Mouse (Mus musculus): ENCODE results near the gene Dnajc1. TPM values are rescaled to one million over a fixed set of nuclear protein-coding genes. Genes with fewer than 3 reads are reported as not detected.

Dnajc1 gene
- polyA plus RNA-seq, 1 experiment from 2014 or later = 32.9 TPM

DNA sequence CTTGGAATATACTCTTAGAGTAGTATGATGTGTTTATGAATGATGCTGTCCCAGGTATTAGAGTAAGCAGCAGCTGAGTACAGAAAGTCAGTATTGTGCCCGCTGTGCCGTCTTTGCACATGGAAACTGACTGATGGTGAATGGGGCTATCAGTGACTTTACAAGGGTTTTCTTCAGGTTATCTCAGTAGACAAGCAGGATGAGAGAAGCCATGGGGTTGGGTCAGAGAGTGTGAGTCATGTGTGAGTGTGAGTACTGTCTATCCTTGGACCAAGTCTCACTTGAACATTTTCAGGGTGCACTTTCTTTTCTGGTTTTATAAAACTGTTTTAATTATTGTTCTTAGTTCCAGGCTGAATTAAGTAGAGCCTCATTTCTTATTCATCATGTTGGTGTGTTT, 204.3 kb downstream of the Dnajc1 start:
- Histone ChIP-seq H3K4me2 (ENCODE audit: low read depth, low read length) (no peak overlapping the region), H3K27me3 (ENCODE audit: control insufficient read depth, insufficient read depth, low read depth, low read length) (no peaks in the 10 kb centered on the region), H3K9ac (ENCODE audit: low read length) (no peak overlapping the region), H3K27ac (ENCODE audit: low read length) (no peak overlapping the region), H3K4me1 (replicated peaks; ENCODE audit: control insufficient read depth, insufficient read depth, low read length) (no peaks in the 10 kb centered on the region), H3K9me3 (ENCODE audit: control insufficient read depth, low read length) (no peaks in the 10 kb centered on the region), H3K4me3 (ENCODE audit: low read length) (no peak overlapping the region), H3K36me3 (ENCODE audit: control insufficient read depth, insufficient read depth, low read length) (peaks cover 18% of the 10 kb centered on the region)
- no peak for ATAC-seq (ENCODE audit: low read depth)
- WGBS = 92% methylated on average over 2 of the region's 2 CpGs

DNA sequence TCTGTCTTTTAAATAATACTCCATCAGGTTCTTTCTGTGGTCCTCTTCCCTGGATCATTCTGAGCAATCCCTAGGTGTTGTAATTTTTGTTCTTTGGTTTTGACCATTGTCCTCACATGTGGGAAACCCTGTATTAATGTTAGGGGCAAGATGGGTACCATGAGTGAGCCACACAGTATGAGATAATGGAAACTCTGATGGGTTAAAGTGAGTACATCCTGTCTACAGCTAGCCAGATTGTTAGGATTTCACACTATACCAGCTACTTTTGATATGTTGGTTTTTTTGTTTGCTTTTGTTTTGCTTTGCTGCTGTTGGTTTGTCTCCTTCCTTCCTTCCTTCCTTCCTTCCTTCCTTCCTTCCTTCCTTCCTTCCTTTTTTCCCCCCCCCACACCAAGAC, 209.6 kb downstream of the Dnajc1 start:
- no peaks in the 10 kb centered on the region for H3K27me3 ChIP-seq (ENCODE audit: control insufficient read depth, insufficient read depth, low read depth, low read length)
- H3K4me3 ChIP-seq (ENCODE audit: low read length) = no peak overlapping the region
- H3K27ac ChIP-seq (ENCODE audit: low read length) = no peak overlapping the region
- H3K9me3 ChIP-seq (ENCODE audit: control insufficient read depth, low read length) = no peaks in the 10 kb centered on the region
- H3K4me2 ChIP-seq (ENCODE audit: low read depth, low read length) = no peak overlapping the region
- H3K9ac ChIP-seq (ENCODE audit: low read length) = no peak overlapping the region
- no peak for ATAC-seq (ENCODE audit: low read depth)
- H3K36me3 ChIP-seq (ENCODE audit: control insufficient read depth, insufficient read depth, low read length) = peaks cover 11% of the 10 kb centered on the region
- H3K4me1 ChIP-seq (replicated peaks; ENCODE audit: control insufficient read depth, insufficient read depth, low read length) = no peaks in the 10 kb centered on the region

DNA sequence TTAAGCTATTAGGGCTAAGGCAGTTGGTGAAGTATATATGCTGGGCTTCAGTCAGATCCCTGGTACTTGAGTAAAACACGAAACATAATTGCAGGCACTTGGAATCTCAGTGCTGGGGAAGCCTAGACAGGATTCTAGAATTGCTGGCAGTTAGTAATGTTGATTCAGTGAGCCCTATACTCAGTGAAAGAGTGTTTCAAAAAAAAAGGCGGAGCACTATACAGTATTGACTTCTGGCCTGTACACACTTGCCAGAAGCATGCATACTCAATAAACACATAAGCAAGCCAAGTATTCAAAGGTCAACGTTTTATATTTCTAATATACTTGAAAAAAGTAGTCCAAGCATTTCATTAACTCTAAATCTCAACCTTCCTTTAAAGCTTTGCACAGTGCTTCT, 211.0 kb downstream of the Dnajc1 start:
- Histone ChIP-seq H3K27ac (ENCODE audit: low read length) (no peak overlapping the region), H3K9me3 (ENCODE audit: control insufficient read depth, low read length) (no peaks in the 10 kb centered on the region), H3K4me2 (ENCODE audit: low read depth, low read length) (no peak overlapping the region), H3K4me3 (ENCODE audit: low read length) (no peak overlapping the region), H3K27me3 (ENCODE audit: control insufficient read depth, insufficient read depth, low read depth, low read length) (no peaks in the 10 kb centered on the region), H3K36me3 (ENCODE audit: control insufficient read depth, insufficient read depth, low read length) (peaks cover 8% of the 10 kb centered on the region), H3K9ac (ENCODE audit: low read length) (no peak overlapping the region), H3K4me1 (replicated peaks; ENCODE audit: control insufficient read depth, insufficient read depth, low read length) (no peaks in the 10 kb centered on the region)
- no peak for ATAC-seq (ENCODE audit: low read depth)
- WGBS = 68% methylated on average over 3 of the region's 3 CpGs

DNA sequence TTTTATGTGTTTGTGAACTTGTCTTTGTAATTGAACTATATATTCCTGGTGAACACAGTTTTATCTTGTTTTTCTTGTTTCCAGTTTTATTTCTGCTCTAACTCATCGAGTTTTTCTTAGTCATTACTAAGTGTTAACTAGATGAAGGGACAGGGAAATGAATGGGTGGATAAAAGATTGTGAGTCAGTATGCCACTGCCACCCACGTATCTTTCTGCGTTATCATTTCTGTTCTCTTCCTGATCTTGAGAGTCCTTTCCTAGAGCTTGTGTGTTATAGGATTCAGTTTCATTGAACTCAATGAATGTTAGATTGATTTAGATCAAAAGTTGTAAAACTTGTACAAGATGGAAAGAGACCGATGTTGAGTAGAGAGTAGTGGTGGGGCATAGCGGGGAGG, 212.3 kb downstream of the Dnajc1 start:
- Histone ChIP-seq H3K9me3 (ENCODE audit: control insufficient read depth, low read length) (no peaks in the 10 kb centered on the region), H3K4me3 (ENCODE audit: low read length) (no peak overlapping the region), H3K9ac (ENCODE audit: low read length) (no peak overlapping the region), H3K27me3 (ENCODE audit: control insufficient read depth, insufficient read depth, low read depth, low read length) (no peaks in the 10 kb centered on the region), H3K36me3 (ENCODE audit: control insufficient read depth, insufficient read depth, low read length) (peaks cover 7% of the 10 kb centered on the region), H3K27ac (ENCODE audit: low read length) (no peak overlapping the region), H3K4me1 (replicated peaks; ENCODE audit: control insufficient read depth, insufficient read depth, low read length) (no peaks in the 10 kb centered on the region), H3K4me2 (ENCODE audit: low read depth, low read length) (no peak overlapping the region)
- ATAC-seq (ENCODE audit: low read depth) = no peak
- 94% methylated on average over 5 of the region's 5 CpGs for WGBS

DNA sequence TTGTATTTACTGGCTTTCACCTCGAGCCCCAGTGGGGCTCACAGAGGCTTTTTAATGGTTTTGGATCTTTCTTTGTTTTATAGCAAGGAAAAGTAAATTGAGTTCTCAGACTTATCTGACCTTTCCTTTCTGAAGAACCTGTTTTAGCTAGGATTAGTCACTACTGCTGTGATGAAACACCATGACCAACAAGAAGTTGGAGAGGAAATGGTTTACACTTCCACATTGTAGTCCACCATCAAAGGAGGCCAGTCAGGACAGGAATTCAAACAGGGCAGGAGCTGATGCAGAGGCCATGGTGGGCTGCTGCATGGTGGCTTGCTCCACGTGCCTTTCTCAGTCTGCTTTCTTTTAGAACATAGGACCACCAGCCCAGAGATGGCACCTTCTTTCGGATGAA, 216.4 kb downstream of the Dnajc1 start:
- no peaks in the 10 kb centered on the region for H3K9me3 ChIP-seq (ENCODE audit: control insufficient read depth, low read length)
- H3K9ac ChIP-seq (ENCODE audit: low read length) = no peak overlapping the region
- H3K4me1 ChIP-seq (replicated peaks; ENCODE audit: control insufficient read depth, insufficient read depth, low read length) = no peaks in the 10 kb centered on the region
- no peaks in the 10 kb centered on the region for H3K27me3 ChIP-seq (ENCODE audit: control insufficient read depth, insufficient read depth, low read depth, low read length)
- no peak for ATAC-seq (ENCODE audit: low read depth)
- H3K36me3 ChIP-seq (ENCODE audit: control insufficient read depth, insufficient read depth, low read length) = peaks cover 7% of the 10 kb centered on the region
- no peak overlapping the region for H3K4me2 ChIP-seq (ENCODE audit: low read depth, low read length)
- no peak overlapping the region for H3K27ac ChIP-seq (ENCODE audit: low read length)
- WGBS = 85% methylated on average over 3 of the region's 3 CpGs
- no peak overlapping the region for H3K4me3 ChIP-seq (ENCODE audit: low read length)

DNA sequence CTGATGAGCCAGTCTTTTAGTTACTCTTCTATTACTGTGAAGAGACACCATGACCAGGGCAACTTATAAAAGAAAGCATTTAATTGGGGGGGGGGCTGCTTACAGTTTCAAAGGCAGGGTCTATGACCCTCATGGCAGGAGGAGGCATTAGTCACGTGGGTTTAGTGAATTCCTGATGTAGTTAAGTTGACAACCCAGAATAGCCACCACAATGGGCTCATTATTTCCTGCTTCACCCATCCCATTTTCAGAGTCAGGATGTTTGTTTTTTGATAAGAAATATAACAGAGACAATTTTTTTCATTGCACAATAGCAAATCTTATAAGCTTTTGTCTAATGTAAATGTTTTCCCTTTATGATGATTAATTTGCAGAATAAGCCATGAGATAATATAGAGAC, 217.4 kb downstream of the Dnajc1 start:
- Histone ChIP-seq H3K27me3 (ENCODE audit: control insufficient read depth, insufficient read depth, low read depth, low read length) (no peaks in the 10 kb centered on the region), H3K4me2 (ENCODE audit: low read depth, low read length) (no peak overlapping the region), H3K36me3 (ENCODE audit: control insufficient read depth, insufficient read depth, low read length) (peaks cover 4% of the 10 kb centered on the region), H3K9me3 (ENCODE audit: control insufficient read depth, low read length) (no peaks in the 10 kb centered on the region), H3K4me1 (replicated peaks; ENCODE audit: control insufficient read depth, insufficient read depth, low read length) (no peaks in the 10 kb centered on the region), H3K27ac (ENCODE audit: low read length) (no peak overlapping the region), H3K9ac (ENCODE audit: low read length) (no peak overlapping the region), H3K4me3 (ENCODE audit: low read length) (no peak overlapping the region)
- WGBS = 23% methylated on average over 1 of the region's 1 CpGs
- ATAC-seq (ENCODE audit: low read depth) = no peak

DNA sequence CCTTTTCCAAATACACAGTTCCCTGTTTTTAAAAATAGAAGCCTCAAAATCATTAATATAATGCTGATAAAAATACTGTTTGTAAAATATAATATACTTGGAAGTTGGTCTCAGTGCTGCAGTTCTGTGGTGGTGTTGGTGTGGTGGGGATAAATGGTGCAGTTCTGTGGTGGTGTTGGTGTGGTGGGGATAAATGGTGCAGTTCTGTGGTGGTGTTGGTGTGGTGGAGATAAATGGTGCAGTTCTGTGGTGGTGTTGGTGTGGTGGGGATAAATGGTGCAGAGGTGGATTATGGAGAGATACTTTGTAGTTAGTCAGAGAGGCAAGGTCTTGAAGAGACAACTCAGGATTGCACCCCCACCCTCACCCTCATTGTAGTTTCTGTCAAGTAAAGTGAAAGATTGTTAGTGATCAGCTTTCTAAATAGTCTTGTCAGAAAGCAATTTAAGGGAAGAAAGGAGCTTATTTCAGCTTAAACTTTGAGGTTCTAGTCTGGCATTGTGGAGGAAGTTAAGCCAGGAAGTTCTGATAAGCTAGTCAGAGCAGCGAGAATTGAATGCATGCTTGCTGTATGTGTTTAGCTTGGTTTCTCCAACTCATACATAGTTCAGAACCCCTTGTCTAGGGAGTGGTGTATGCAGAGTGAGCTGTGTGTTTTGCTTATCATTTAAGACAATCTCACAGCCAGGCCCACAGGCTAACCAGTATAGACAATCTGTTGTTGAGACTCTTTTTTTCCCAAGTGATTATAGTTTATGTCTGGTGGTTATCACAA, 223.3 kb downstream of the Dnajc1 start:
- ATAC-seq (ENCODE audit: low read depth) = no peak
- WGBS = 41% methylated on average over 1 of the region's 1 CpGs
- no peaks in the 10 kb centered on the region for H3K4me1 ChIP-seq (replicated peaks; ENCODE audit: control insufficient read depth, insufficient read depth, low read length)
- no peak overlapping the region for H3K4me2 ChIP-seq (ENCODE audit: low read depth, low read length)
- H3K36me3 ChIP-seq (ENCODE audit: control insufficient read depth, insufficient read depth, low read length) = peaks cover 3% of the 10 kb centered on the region; the same call in 1 of the 2 replicates
- no peak overlapping the region for H3K9ac ChIP-seq (ENCODE audit: low read length)
- H3K4me3 ChIP-seq (ENCODE audit: low read length) = no peak overlapping the region
- no peak overlapping the region for H3K27ac ChIP-seq (ENCODE audit: low read length)
- H3K9me3 ChIP-seq (ENCODE audit: control insufficient read depth, low read length) = no peaks in the 10 kb centered on the region
- H3K27me3 ChIP-seq (ENCODE audit: control insufficient read depth, insufficient read depth, low read depth, low read length) = no peaks in the 10 kb centered on the region

DNA sequence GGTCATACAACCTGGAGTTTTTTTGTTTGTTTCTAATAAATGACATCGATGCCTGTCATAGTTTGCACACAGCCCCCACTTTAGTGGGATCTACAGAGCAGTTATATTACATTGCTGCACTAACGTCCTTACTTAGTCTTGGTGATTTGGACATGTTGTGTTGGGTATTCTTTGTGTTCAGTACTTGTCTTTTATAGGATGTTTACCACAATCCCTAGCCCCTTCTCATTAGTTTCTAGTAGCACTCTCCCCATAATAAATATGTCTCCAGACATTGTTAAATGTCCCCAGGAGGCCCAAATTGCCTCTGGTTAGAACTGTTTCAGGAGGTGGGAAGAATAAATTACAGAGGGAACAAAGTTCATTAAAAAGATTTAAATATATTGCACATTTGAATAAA, 227.1 kb downstream of the Dnajc1 start:
- no peak for ATAC-seq (ENCODE audit: low read depth)
- WGBS = 83% methylated on average over 2 of the region's 2 CpGs
- H3K27ac ChIP-seq (ENCODE audit: low read length) = no peak overlapping the region

DNA sequence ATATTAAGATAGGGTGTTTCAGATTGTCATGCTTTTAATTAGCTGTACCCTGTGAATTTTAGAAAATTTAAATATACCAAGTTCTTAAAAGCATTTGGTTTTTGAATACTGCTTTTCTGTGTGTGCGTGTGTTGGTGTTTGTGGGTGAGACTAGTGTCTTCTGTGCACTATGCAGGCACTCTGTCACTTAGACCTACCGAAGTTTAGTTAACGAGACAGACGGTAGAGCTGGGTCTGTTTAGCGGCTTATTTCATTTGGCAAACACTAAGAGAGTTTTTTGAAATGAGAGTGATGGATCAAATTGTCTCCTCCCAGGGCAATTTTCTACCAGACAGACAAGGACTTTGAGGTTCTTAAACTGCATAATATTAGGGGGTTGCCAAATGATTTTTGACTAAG, 231.6 kb downstream of the Dnajc1 start:
- Histone ChIP-seq H3K36me3 (ENCODE audit: control insufficient read depth, insufficient read depth, low read length) (peaks cover 13% of the 10 kb centered on the region), H3K4me3 (ENCODE audit: low read length) (no peak overlapping the region), H3K9ac (ENCODE audit: low read length) (no peak overlapping the region), H3K4me2 (ENCODE audit: low read depth, low read length) (no peak overlapping the region), H3K4me1 (replicated peaks; ENCODE audit: control insufficient read depth, insufficient read depth, low read length) (no peaks in the 10 kb centered on the region), H3K27ac (ENCODE audit: low read length) (no peak overlapping the region), H3K9me3 (ENCODE audit: control insufficient read depth, low read length) (no peaks in the 10 kb centered on the region), H3K27me3 (ENCODE audit: control insufficient read depth, insufficient read depth, low read depth, low read length) (no peaks in the 10 kb centered on the region)
- WGBS = 86% methylated on average over 5 of the region's 5 CpGs
- ATAC-seq (ENCODE audit: low read depth) = no peak

More for the DNA sequence above, 227.1 kb downstream of the Dnajc1 start:
- Histone ChIP-seq H3K4me3 (ENCODE audit: low read length) (no peak overlapping the region), H3K27me3 (ENCODE audit: control insufficient read depth, insufficient read depth, low read depth, low read length) (no peaks in the 10 kb centered on the region), H3K9me3 (ENCODE audit: control insufficient read depth, low read length) (no peaks in the 10 kb centered on the region), H3K4me1 (replicated peaks; ENCODE audit: control insufficient read depth, insufficient read depth, low read length) (no peaks in the 10 kb centered on the region), H3K4me2 (ENCODE audit: low read depth, low read length) (no peak overlapping the region), H3K36me3 (ENCODE audit: control insufficient read depth, insufficient read depth, low read length) (peaks cover 13% of the 10 kb centered on the region; the same call in 1 of the 2 replicates), H3K9ac (ENCODE audit: low read length) (no peak overlapping the region)

DNA sequence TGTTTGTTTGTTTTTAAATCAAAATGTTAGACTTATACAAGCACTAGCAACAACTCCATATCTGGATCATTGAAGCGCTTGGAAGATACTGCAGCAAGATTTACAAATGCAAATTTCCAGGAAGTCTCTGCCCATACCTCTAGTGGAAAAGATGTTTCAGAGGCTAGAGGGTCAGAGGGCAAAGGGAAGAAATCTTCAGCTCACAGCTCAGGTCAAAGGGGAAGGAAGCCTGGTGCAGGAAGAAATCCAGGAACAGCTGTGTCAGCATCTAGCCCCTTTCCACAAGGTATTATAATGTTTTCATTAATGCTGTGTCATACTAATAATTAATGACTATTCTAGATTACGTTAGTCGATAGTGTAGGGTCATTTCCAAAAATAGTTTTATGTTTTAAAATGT, 233.2 kb downstream of the Dnajc1 start:
- Histone ChIP-seq H3K9ac (ENCODE audit: low read length) (no peak overlapping the region), H3K4me3 (ENCODE audit: low read length) (no peak overlapping the region), H3K36me3 (ENCODE audit: control insufficient read depth, insufficient read depth, low read length) (peaks cover 20% of the 10 kb centered on the region), H3K27ac (ENCODE audit: low read length) (no peak overlapping the region), H3K4me1 (replicated peaks; ENCODE audit: control insufficient read depth, insufficient read depth, low read length) (no peaks in the 10 kb centered on the region), H3K4me2 (ENCODE audit: low read depth, low read length) (no peak overlapping the region), H3K9me3 (ENCODE audit: control insufficient read depth, low read length) (no peaks in the 10 kb centered on the region), H3K27me3 (ENCODE audit: control insufficient read depth, insufficient read depth, low read depth, low read length) (no peaks in the 10 kb centered on the region)
- 66% methylated on average over 3 of the region's 3 CpGs for WGBS
- ATAC-seq (ENCODE audit: low read depth) = no peak
